Mouse (Mus musculus): ENCODE measurements around the gene Ociad2. TPM values are rescaled to one million over a fixed set of nuclear protein-coding genes. Genes with fewer than 3 reads are reported as not detected.

Ociad2 gene
- total RNA-seq (2017), result 0.68 TPM in 1 of 3 replicates, not detected in the others

GRCm38 (mm10) chr5:73340723-73341235 lies at the start of gene Ociad2:
TSS of gene Ociad2 (minus strand) at chr5:73341028.
- ATAC-seq (replicated peaks; ENCODE audit: insufficient number of reproducible peaks, low FRiP score, low TSS enrichment, poor library complexity, severe bottlenecking), result no peak

- ATAC-seq (replicated peaks; ENCODE audit: insufficient number of reproducible peaks, low FRiP score, low TSS enrichment, poor library complexity, severe bottlenecking), result no peak
These were observed 42.8 kb upstream of the Ociad2 start for GRCm38 (mm10) chr5:73383647-73383970.

GRCm38 (mm10) chr5:73382737-73383646 lies 42.2 kb upstream of the Ociad2 start:
- no peak for ATAC-seq (replicated peaks; ENCODE audit: insufficient number of reproducible peaks, low FRiP score, low TSS enrichment, poor library complexity, severe bottlenecking)

- ATAC-seq (replicated peaks; ENCODE audit: insufficient number of reproducible peaks, low FRiP score, low TSS enrichment, poor library complexity, severe bottlenecking), result no peak
These were observed 41.2 kb upstream of the Ociad2 start for GRCm38 (mm10) chr5:73381976-73382540.

GRCm38 (mm10) chr5:73381510-73381909 lies 40.7 kb upstream of the Ociad2 start:
- ATAC-seq (replicated peaks; ENCODE audit: insufficient number of reproducible peaks, low FRiP score, low TSS enrichment, poor library complexity, severe bottlenecking), result no peak

GRCm38 (mm10) chr5:73380829-73381228 lies 40.0 kb upstream of the Ociad2 start:
- ATAC-seq (replicated peaks; ENCODE audit: insufficient number of reproducible peaks, low FRiP score, low TSS enrichment, poor library complexity, severe bottlenecking), result no peak

- no peak for ATAC-seq (replicated peaks; ENCODE audit: insufficient number of reproducible peaks, low FRiP score, low TSS enrichment, poor library complexity, severe bottlenecking)
These were observed 39.1 kb upstream of the Ociad2 start for GRCm38 (mm10) chr5:73379908-73380307.

GRCm38 (mm10) chr5:73376491-73376890 lies 35.7 kb upstream of the Ociad2 start:
- no peak for ATAC-seq (replicated peaks; ENCODE audit: insufficient number of reproducible peaks, low FRiP score, low TSS enrichment, poor library complexity, severe bottlenecking)

- ATAC-seq (replicated peaks; ENCODE audit: insufficient number of reproducible peaks, low FRiP score, low TSS enrichment, poor library complexity, severe bottlenecking), result no peak
These were observed 35.2 kb upstream of the Ociad2 start for GRCm38 (mm10) chr5:73376041-73376440.

GRCm38 (mm10) chr5:73373184-73373583 lies 32.4 kb upstream of the Ociad2 start:
- ATAC-seq (replicated peaks; ENCODE audit: insufficient number of reproducible peaks, low FRiP score, low TSS enrichment, poor library complexity, severe bottlenecking), result no peak

- no peak for ATAC-seq (replicated peaks; ENCODE audit: insufficient number of reproducible peaks, low FRiP score, low TSS enrichment, poor library complexity, severe bottlenecking)
These were observed 31.8 kb upstream of the Ociad2 start for GRCm38 (mm10) chr5:73372601-73373000.

- ATAC-seq (replicated peaks; ENCODE audit: insufficient number of reproducible peaks, low FRiP score, low TSS enrichment, poor library complexity, severe bottlenecking), result no peak
These were observed 28.9 kb upstream of the Ociad2 start for GRCm38 (mm10) chr5:73369731-73370130.

- ATAC-seq (replicated peaks; ENCODE audit: insufficient number of reproducible peaks, low FRiP score, low TSS enrichment, poor library complexity, severe bottlenecking), result no peak
These were observed 28.1 kb upstream of the Ociad2 start for GRCm38 (mm10) chr5:73368845-73369447.

GRCm38 (mm10) chr5:73367906-73368305 lies 27.1 kb upstream of the Ociad2 start:
- ATAC-seq (replicated peaks; ENCODE audit: insufficient number of reproducible peaks, low FRiP score, low TSS enrichment, poor library complexity, severe bottlenecking), result no peak

- ATAC-seq (replicated peaks; ENCODE audit: insufficient number of reproducible peaks, low FRiP score, low TSS enrichment, poor library complexity, severe bottlenecking), result no peak
These were observed 23.5 kb upstream of the Ociad2 start for GRCm38 (mm10) chr5:73364107-73364864.

- no peak for ATAC-seq (replicated peaks; ENCODE audit: insufficient number of reproducible peaks, low FRiP score, low TSS enrichment, poor library complexity, severe bottlenecking)
These were observed 22.0 kb upstream of the Ociad2 start for GRCm38 (mm10) chr5:73362791-73363190.

- no peak for ATAC-seq (replicated peaks; ENCODE audit: insufficient number of reproducible peaks, low FRiP score, low TSS enrichment, poor library complexity, severe bottlenecking)
These were observed 21.5 kb upstream of the Ociad2 start for GRCm38 (mm10) chr5:73362338-73362737.

- ATAC-seq (replicated peaks; ENCODE audit: insufficient number of reproducible peaks, low FRiP score, low TSS enrichment, poor library complexity, severe bottlenecking), result no peak
These were observed 19.4 kb upstream of the Ociad2 start for GRCm38 (mm10) chr5:73360240-73360639.

GRCm38 (mm10) chr5:73359752-73360141 lies 18.9 kb upstream of the Ociad2 start:
- ATAC-seq (replicated peaks; ENCODE audit: insufficient number of reproducible peaks, low FRiP score, low TSS enrichment, poor library complexity, severe bottlenecking), result no peak

Measured in monocyte, adult 5-6 weeks (primary cell).